Mouse (Mus musculus) small intestine, adult 2 months (tissue): ENCODE results near the gene Gpr180. TPM values are rescaled to one million over a fixed set of nuclear protein-coding genes. Genes with fewer than 3 reads are reported as not detected.
A peak's percentile ranks its signal among the peaks of the same experiment; 100 is the strongest.

Experiments used
- H3K27ac ChIP-seq: fragments of 200-500 bp; 2 replicates; pipeline ENCODE4 v1.5.1; 2012; ENCODE audit warnings: low read depth, low read length, control low read depth, inconsistent platforms; ENCODE audit not compliant: insufficient read depth
- H3K27me3 ChIP-seq: fragments of 200-500 bp; 2 replicates; pipeline ENCODE4 v1.6.1; 2012; ENCODE audit warnings: mild to moderate bottlenecking, moderate library complexity, low read length, inconsistent platforms; ENCODE audit not compliant: control insufficient read depth, insufficient read depth
- H3K36me3 ChIP-seq: fragments of 200-500 bp; 2 replicates; pipeline ENCODE4 v1.6.1; 2012; ENCODE audit warnings: mild to moderate bottlenecking, low read length, control low read depth, inconsistent platforms; ENCODE audit not compliant: control insufficient read depth, insufficient read depth
- H3K4me1 ChIP-seq: fragments of 200-500 bp; 2 replicates; pipeline ENCODE4 v1.6.1; 2012; ENCODE audit warnings: low read length, inconsistent platforms, mixed read lengths; ENCODE audit not compliant: control insufficient read depth, insufficient read depth, insufficient read length
- H3K4me3 ChIP-seq: fragments of 200-500 bp; 2 replicates; pipeline ENCODE4 v1.5.1; 2012; ENCODE audit warnings: low read depth, mild to moderate bottlenecking, control low read depth, inconsistent platforms, low read length, moderate library complexity
- CTCF ChIP-seq: fragments of 200-500 bp; IDR thresholded peaks from 2 replicates; pipeline ENCODE4 v1.5.1; 2012; ENCODE audit warnings: low read depth, mild to moderate bottlenecking, control low read depth, inconsistent platforms, low read length, moderate library complexity, mixed read lengths; ENCODE audit not compliant: insufficient replicate concordance, insufficient read length; ENCODE audit errors: extremely low read depth
- POLR2A ChIP-seq: fragments of 200-500 bp; IDR thresholded peaks from 2 replicates; pipeline ENCODE4 v1.6.1; 2012; ENCODE audit warnings: low read depth, mild to moderate bottlenecking, control low read depth, inconsistent platforms, low read length, moderate library complexity
- WGBS: fragments of 180-500 bp; shearing (Covaris S2); methylation state at CpG from one replicate; pipeline ENCODE4 v1.1.7; 2018; 5-methylcytosine and 5-hydroxymethylcytosine counted together
- polyA plus RNA-seq: library from polyadenylated mRNA; depleted of rRNA; stranded (reverse); fragments of >200 nt; gene quantifications from 2 replicates; pipeline ENCODE4 v1.2.3, GENCODE M21; 2012

Gene Gpr180
- polyA plus RNA-seq, 1 experiment = 14.9 TPM

DNA sequence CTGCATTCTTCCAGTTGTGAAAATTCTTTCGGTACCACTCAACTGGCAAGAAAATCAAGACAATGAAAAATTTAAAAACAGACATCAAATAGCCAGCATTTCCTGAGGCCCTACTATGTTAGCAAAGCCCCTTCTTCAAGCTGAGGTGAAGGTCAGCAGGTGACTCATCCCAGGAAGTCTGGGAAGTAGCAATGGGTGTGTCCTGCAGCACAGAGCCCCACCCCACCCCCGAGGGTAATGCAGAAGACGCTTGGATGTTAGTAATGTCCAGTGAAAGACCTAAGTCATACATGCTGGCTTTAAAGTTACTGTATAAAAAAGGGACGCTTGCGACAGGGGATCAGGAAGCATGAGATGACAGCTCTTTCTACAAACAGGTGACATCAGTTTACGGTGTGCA is 23.8 kb upstream of the Gpr180 start:
- Histone ChIP-seq H3K27ac (no peak overlapping the region), H3K36me3 (peaks cover 37% of the 10 kb centered on the region), H3K27me3 (no peaks in the 10 kb centered on the region), H3K4me1 (no peaks in the 10 kb centered on the region), H3K4me3 (no peak overlapping the region)
- TF ChIP-seq POLR2A (no peak), CTCF (no peak)
- 79% methylated on average over 6 of the region's 6 CpGs for WGBS

DNA sequence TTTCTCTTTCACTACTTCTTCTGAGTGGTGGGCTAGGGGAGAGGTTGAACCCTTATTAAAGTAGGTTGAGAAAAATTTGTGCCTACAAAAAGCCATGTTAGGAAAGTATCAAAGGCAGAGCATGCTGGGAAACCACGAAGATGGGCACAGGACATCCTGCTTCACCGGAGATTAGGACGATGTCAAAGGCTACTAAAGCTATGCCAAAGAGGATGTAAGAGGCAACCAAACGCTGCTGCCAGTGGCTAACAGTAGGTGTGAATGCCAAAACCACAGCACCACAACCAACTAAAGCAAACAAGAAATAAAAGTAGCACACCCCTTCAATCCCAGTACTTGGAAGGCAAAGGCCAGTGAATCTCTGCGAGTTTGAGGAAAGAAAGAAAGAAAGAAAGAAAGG is 12.8 kb upstream of the Gpr180 start:
- no peak for TF ChIP-seq CTCF
- no peak for TF ChIP-seq POLR2A
- H3K4me1 ChIP-seq = no peaks in the 10 kb centered on the region
- no peaks in the 10 kb centered on the region for H3K27me3 ChIP-seq
- H3K36me3 ChIP-seq = peaks cover 39% of the 10 kb centered on the region
- no peak overlapping the region for H3K4me3 ChIP-seq
- 75% methylated on average over 5 of the region's 5 CpGs for WGBS
- H3K27ac ChIP-seq = no peak overlapping the region

DNA sequence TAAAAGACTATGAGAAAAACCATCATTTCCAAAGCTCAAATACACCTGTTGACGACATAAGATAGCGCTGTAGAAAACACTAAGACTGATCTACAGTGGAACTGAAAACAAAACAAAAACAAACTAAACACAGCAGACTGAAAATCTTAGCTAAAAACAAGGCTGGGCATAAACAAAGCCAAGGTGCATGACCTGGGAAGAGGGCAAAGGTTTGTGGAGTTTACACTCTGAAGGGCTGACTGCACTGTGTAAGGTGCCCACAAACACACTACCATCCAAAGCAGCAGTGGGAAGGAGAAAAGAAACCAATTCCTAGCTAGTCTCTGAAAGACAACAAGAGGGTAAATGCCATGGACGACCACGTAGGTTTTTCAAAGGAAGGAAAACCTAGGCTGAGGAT is 12.2 kb upstream of the Gpr180 start:
- WGBS = 81% methylated on average over 4 of the region's 4 CpGs
- no peak overlapping the region for H3K27ac ChIP-seq
- peaks cover 36% of the 10 kb centered on the region for H3K36me3 ChIP-seq

DNA sequence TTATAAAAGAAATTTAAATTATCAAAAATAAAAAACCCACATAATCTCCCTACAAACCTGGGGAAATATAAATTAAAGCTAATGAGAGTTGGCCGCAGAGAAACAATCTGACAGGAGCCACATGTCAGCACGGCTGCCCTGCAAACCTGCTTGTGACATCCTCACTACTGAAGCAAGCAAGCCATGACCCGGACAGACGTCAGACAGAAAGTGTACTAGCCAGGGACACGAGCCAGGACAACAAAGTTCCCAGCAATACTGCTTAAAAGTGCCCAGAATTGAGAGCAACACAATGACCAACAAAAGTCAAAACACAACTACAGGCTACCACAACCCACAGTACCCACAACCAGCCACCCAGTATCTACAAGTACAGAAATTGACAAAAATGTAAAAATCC is 10.7 kb upstream of the Gpr180 start:
- peaks cover 32% of the 10 kb centered on the region for H3K36me3 ChIP-seq
- no peaks in the 10 kb centered on the region for H3K27me3 ChIP-seq
- H3K27ac ChIP-seq = no peak overlapping the region
- TF ChIP-seq POLR2A = no peak
- no peak for TF ChIP-seq CTCF
- WGBS = 91% methylated on average over 5 of the region's 5 CpGs
- no peaks in the 10 kb centered on the region for H3K4me1 ChIP-seq
- H3K4me3 ChIP-seq = no peak overlapping the region

More for the DNA sequence above, 12.2 kb upstream of the Gpr180 start:
- Histone ChIP-seq H3K4me1 (no peaks in the 10 kb centered on the region), H3K27me3 (no peaks in the 10 kb centered on the region), H3K4me3 (no peak overlapping the region)
- TF ChIP-seq POLR2A = no peak
- no peak for TF ChIP-seq CTCF

DNA sequence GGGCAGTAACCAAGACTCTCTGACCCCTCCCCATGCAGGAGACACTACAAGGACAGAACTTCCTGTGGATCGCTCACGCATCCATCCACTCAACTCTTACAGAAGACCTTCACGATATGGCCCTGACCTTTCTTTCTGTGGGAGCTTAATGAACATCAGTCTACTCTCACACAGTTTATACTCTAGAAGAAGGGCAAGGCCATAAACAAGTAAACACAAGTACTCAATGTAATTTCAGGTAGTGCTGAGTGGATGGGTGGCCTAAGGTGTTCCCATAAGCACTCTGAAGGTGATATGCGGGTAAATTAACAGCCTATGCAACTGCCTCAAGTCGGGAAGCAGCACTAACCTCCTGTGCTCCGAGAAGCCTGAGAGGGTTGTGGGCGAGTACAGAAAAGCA is 5.5 kb upstream of the Gpr180 start:
- no peak overlapping the region for H3K27ac ChIP-seq
- no peak overlapping the region for H3K4me3 ChIP-seq
- H3K27me3 ChIP-seq = no peaks in the 10 kb centered on the region
- 77% methylated on average over 7 of the region's 7 CpGs for WGBS
- no peaks in the 10 kb centered on the region; the same call in 1 of the 2 replicates for H3K4me1 ChIP-seq
- peaks cover 16% of the 10 kb centered on the region for H3K36me3 ChIP-seq
- no peak for TF ChIP-seq CTCF
- no peak for TF ChIP-seq POLR2A

DNA sequence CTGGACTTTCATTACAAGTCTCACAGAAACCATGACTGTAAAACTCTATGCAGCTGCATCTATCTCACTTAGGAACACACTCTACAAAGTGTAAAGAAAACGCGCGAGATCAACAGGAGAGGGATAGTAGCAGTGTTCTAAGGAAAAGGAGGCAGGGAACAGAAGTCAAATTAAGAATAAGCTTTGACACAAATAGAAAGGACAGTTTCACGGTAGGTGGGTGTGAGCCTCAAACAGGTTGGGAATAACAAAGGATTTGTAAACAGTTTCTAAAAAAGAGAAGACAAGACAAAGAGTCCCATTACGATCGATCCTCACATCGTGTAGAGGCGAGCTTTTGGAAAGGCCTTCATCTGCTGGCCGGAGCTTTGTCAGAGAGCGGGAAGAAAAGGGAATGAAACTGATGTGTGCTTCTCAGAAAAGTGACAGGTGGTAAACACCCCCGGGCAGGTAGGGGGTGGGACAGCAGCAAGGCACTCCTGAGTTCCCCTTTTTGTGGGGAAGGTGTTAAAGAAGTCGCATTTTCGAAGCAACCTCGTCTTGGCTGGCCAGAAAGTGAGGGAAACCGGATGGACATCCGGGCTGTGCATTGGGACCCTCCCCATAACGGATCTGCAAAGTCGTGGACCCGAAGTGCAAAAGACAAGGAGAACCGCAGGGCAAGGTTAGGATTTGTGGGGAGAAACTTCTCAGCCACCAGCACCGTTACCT is 4.9 kb upstream of the Gpr180 start:
- WGBS = 8% methylated on average over 21 of the region's 21 CpGs
- Histone ChIP-seq H3K27me3 (no peaks in the 10 kb centered on the region), H3K36me3 (peaks cover 13% of the 10 kb centered on the region), H3K4me1 (no peaks in the 10 kb centered on the region; the same call in 1 of the 2 replicates), H3K27ac (no peak overlapping the region), H3K4me3 (peak overlapping the region; percentile 81)
- TF ChIP-seq CTCF (no peak), POLR2A (no peak)

DNA sequence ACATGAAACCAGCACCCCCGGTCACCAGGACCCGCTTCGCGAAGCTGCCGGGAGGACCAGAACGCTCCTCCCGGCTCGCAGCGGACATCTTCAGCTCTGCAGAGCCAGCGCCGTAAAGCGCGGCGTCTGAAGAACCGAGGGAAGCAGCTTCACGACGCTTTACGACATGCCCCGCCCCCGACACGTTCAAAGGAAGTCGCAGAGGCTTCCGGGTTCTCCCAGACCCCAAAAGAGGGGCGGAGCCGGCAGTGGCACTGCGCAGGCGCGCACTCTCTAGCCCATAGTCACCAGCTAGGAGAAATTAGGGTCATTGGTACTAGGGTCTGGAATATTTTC is 4.3 kb upstream of the Gpr180 start, which contains the start of gene Tgds:
TSS of gene Tgds (minus strand) at position 114 of the 336 bp plus-strand sequence.
- Histone ChIP-seq H3K4me3 (peak within 1 kb of the TSS; percentile 81), H3K27me3 (no peaks in the 10 kb centered on the region), H3K27ac (no peak within 1 kb of the TSS), H3K36me3 (peaks cover 8% of the 10 kb centered on the region; the same call in 1 of the 2 replicates), H3K4me1 (no peaks in the 10 kb centered on the region; the same call in 1 of the 2 replicates)
- WGBS = under 1% methylated on average over 28 of the region's 28 CpGs
- TF ChIP-seq CTCF = no peak
- TF ChIP-seq POLR2A = peak; percentile 93
